ENCODE assay signal across 8 mouse cellular contexts in the genomic region with DNA sequence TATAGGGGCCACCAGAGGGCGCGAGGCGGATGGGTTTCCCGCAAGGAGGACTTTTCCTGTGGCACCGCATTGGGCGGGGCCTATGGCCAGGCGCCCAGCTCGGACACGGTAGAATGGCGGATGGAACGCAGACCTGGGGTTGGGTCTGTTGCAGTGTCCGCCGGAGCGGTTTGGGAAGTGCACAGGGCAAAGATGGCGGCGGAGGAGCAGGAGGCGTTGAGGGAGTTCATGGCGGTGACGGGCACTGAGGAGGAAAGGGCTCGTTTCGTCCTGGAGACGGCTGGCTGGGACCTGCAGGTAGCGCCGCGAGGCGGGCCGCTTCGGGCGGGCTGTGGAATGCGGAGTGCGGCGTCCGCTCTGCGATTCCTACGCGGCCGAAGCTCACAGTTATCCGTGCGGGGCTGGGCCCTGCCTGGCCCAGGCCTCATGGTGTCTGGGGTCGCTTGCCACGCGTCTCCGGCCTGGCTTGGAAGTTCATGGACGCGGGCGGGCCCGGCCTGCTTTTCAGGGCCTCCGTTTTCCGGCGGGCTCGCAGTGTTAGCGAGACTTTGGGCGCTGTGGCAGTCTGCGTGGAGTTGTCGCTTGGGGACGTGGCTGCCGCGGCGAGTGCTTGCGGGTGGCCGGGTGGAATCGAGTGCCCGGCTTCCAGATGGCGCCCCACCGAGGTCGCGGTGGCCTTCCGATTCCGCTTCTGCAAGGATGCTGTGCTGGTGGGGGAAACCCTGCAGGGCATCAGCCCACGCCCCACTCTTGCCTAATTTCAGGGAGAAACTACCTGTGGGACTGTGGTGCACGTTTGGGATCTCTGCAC. TPM values are rescaled to one million over a fixed set of nuclear protein-coding genes. Genes with fewer than 3 reads are reported as not detected.
A peak's percentile ranks its signal among the peaks of the same experiment; 100 is the strongest.
DNase-seq lines count a peak whose midpoint lies in the region; ATAC-seq and TF ChIP-seq lines count a peak whose summit lies in the region.
"Not testable (repeated sequence)": the region's sequence is repeated elsewhere in the genome, so short reads cannot be mapped to it uniquely, and the experiment has no call there.

No protein-coding gene starts in this region.

- TF ChIP-seq CTCF in gastrocnemius, adult 2 months (IDR thresholded peaks at IDR 0.05): peak; percentile 52
- TF ChIP-seq CTCF in hindbrain, postnatal 0 days (IDR thresholded peaks at IDR 0.05; ENCODE audit: low read depth): peak; percentile 49
- TF ChIP-seq CTCF in left cerebral cortex, adult 2 months (IDR thresholded peaks at IDR 0.05): peak; percentile 46

- intact Hi-C loops in gastrocnemius, adult 2 months (cut with DNase I); left cerebral cortex, adult 2 months (cut with DNase I): not testable (repeated sequence)

- peak overlapping the region; percentile 66 for H3K4me3 ChIP-seq in gastrocnemius, adult 2 months
- peak overlapping the region; percentile 57 for H3K4me3 ChIP-seq in hindbrain, postnatal 0 days (ENCODE audit: low read length)
- peak overlapping the region; percentile 37 for H3K4me3 ChIP-seq in left cerebral cortex, adult 2 months

- H3K27me3 ChIP-seq in hindbrain, postnatal 0 days (ENCODE audit: insufficient read depth, low read length): not testable (repeated sequence)

- not testable (repeated sequence) for H3K4me1 ChIP-seq in hindbrain, postnatal 0 days (ENCODE audit: insufficient read depth, low read length)

- 14% methylated on average over 63 of the region's 71 CpGs for WGBS in hindbrain, postnatal 0 days

- peak overlapping the region; percentile 49 for H3K4me2 ChIP-seq in hindbrain, postnatal 0 days (ENCODE audit: low read depth, low read length)

- H3K9ac ChIP-seq in hindbrain, postnatal 0 days (replicated peaks; ENCODE audit: low read length): peak overlapping the region; percentile 78

- peak; percentile 100 for ATAC-seq in common myeloid progenitor, adult 5-6 weeks (replicated peaks; ENCODE audit: low read depth, poor library complexity, severe bottlenecking)
- peak; percentile 100 for ATAC-seq in hindbrain, postnatal 0 days
- ATAC-seq in megakaryocyte, adult 5-6 weeks (ENCODE audit: poor library complexity, severe bottlenecking): peak; percentile 100

- peak; percentile 100 for DNase-seq in ZHBTc4 (ENCODE audit: low read depth, low spot score)
- peak; percentile 99 for DNase-seq in gastrocnemius, adult 2 months
- peak; percentile 98 for DNase-seq in hindbrain, postnatal 0 days (ENCODE audit: low spot score)
- DNase-seq in left cerebral cortex, adult 2 months (ENCODE audit: extremely low spot score in 1 of 2, low spot score in 2 of 2): peak; percentile 99 to 100
- peak; percentile 100 for DNase-seq in right cerebral cortex, adult 2 months (ENCODE audit: low spot score in 2 of 2)
- peak; percentile 99 for DNase-seq in urinary bladder, postnatal 14 days (ENCODE audit: low spot score)

- H3K27ac ChIP-seq in gastrocnemius, adult 2 months: peak overlapping the region; percentile 70
- peak overlapping the region; percentile 72 for H3K27ac ChIP-seq in hindbrain, postnatal 0 days
- peak overlapping the region; percentile 58 for H3K27ac ChIP-seq in left cerebral cortex, adult 2 months

- H3K9me3 ChIP-seq in hindbrain, postnatal 0 days (ENCODE audit: low read length): not testable (repeated sequence)

- not testable (repeated sequence) for H3K36me3 ChIP-seq in hindbrain, postnatal 0 days (ENCODE audit: insufficient read depth, low read length)

RNA-seq across cellular contexts. Expression of a gene that starts 55.4 kb away (rescaled TPM):
- total RNA-seq in common myeloid progenitor, adult 5-6 weeks (2017): not detected in 2 replicates
- total RNA-seq in gastrocnemius, adult 2 months (2021): under 1 TPM in 1 of 2 experiments, not detected in 1; 0.98 TPM
- total RNA-seq in hindbrain, postnatal 0 days (2014; rRNA removed): not detected in 2 replicates
- polyA plus RNA-seq in hindbrain, postnatal 0 days (2015; fragmentation: Nextera tagmentation; extraction: Ambion mirVana): not detected in 2 replicates
- under 1 TPM; 0.19 to 1.00 TPM for total RNA-seq in left cerebral cortex, adult 2 months (2021)
- not detected in 2 replicates for total RNA-seq in megakaryocyte, adult 5-6 weeks (2015)
- 0.16 TPM in 1 of 2 replicates, not detected in the other for total RNA-seq in megakaryocyte, adult 5-6 weeks (2017)

Comparison
In these comparisons a context has a peak if more than half of its experiments do, and no peak if none do; other contexts are left out.
1. Peak in every context shown above with its lines: DNase-seq, ATAC-seq, H3K4me3 ChIP-seq and H3K27ac ChIP-seq.